Mouse (Mus musculus): ENCODE results near the gene Ctrc.

Gene Ctrc

DNA sequence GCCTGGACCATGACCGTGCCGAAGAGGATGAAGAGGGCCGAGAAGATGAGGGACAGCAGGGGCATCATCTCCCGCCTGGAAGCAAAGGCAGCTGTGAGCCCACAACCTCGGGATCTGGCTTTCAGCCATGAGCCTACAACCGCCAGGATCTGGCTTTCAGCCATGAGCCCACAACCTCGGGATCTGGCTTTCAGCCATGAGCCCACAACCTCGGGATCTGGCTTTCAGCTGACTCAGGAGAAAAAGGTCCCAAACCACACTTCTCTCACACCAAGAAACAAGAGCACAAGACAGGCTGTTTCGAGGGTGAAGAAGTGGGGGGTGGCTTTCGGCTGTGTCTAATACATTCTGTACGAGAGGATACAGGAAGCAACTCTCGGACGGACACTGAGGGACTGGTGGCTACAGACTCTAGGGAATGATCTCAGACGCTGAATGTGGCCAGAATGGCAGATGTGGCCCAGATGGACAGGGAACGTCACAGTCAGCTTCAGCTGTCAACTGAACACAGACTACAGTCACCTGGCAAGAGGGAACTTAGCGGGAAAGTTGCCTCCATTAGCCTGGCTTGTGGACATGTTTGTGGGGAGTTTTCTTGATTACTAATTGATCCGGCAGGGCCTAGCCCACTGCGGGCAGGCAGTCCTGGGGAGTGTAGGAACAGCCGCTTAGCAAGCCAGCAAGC is 79.3 kb downstream of the Ctrc start:
- H3K36me3 ChIP-seq (ENCODE audit: insufficient read depth, low read length), result peaks cover 88% of the 10 kb centered on the region
- TF ChIP-seq POU5F1 (IDR thresholded peaks at IDR 0.05; ENCODE audit: borderline replicate concordance, low read length) (no peak), NANOG (IDR thresholded peaks at IDR 0.05; ENCODE audit: borderline replicate concordance, low read length) (no peak), CTCF (conservative IDR thresholded peaks at IDR 0.05; ENCODE audit: low read length) (no peak)

DNA sequence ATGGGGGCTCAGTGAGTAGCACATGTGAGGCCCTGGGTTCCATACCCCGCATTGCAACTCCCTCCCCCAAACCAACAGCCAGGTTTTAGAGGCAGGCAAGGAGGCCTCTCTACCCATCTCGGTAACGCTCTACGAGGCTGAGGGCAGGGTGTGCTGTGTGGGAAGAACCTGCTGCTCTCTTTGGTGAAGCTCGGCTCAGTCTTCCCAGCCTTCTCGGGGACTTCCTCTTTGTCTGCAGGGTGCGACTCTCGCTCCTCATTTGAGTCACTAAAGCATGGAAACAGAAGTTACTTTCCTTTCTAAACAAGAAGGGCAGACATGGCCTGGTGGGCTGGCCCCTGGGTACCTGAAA is 79.9 kb downstream of the Ctrc start:
- H3K27me3 ChIP-seq (ENCODE audit: insufficient read depth, low read length), result no peaks in the 10 kb centered on the region
- H3K9me3 ChIP-seq (ENCODE audit: low read length), result no peaks in the 10 kb centered on the region
- no peak overlapping the region for H3K4me3 ChIP-seq (replicated peaks; ENCODE audit: low read length)
- peaks cover 88% of the 10 kb centered on the region for H3K36me3 ChIP-seq (ENCODE audit: insufficient read depth, low read length)
- TF ChIP-seq CTCF (conservative IDR thresholded peaks at IDR 0.05; ENCODE audit: low read length) (no peak), POU5F1 (IDR thresholded peaks at IDR 0.05; ENCODE audit: borderline replicate concordance, low read length) (no peak), NANOG (IDR thresholded peaks at IDR 0.05; ENCODE audit: borderline replicate concordance, low read length) (no peak)
- H3K4me1 ChIP-seq (replicated peaks; ENCODE audit: low read depth, low read length), result peaks cover 27% of the 10 kb centered on the region

More for the DNA sequence above, 79.3 kb downstream of the Ctrc start:
- H3K27me3 ChIP-seq (ENCODE audit: insufficient read depth, low read length), result no peaks in the 10 kb centered on the region
- H3K9me3 ChIP-seq (ENCODE audit: low read length), result no peaks in the 10 kb centered on the region
- peak overlapping the region; percentile 42 for H3K4me3 ChIP-seq (replicated peaks; ENCODE audit: low read length)
- H3K4me1 ChIP-seq (replicated peaks; ENCODE audit: low read depth, low read length), result peaks cover 27% of the 10 kb centered on the region

DNA sequence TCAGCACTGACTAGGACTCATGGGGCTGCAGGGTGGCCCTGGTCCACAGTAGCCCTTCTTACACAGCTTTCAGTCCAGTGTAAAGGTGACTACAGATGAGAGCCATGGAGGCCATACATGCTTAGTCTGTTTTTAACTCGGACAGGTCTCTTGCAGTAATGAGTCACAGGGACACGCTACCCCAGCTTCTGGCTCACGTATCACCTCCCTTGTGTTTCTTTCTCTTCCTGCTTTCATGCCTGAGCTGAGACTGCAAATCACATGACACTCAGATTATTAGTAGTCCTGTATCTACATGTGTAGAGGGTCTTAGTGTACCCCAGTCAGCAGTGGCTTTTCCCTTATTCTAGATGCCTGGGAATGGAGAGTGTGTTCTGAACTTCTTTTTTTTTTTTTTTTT is 81.2 kb downstream of the Ctrc start:
- H3K27me3 ChIP-seq (ENCODE audit: insufficient read depth, low read length), result no peaks in the 10 kb centered on the region
- no peak overlapping the region for H3K4me3 ChIP-seq (replicated peaks; ENCODE audit: low read length)
- TF ChIP-seq POU5F1 (IDR thresholded peaks at IDR 0.05; ENCODE audit: borderline replicate concordance, low read length) (no peak), NANOG (IDR thresholded peaks at IDR 0.05; ENCODE audit: borderline replicate concordance, low read length) (no peak), CTCF (conservative IDR thresholded peaks at IDR 0.05; ENCODE audit: low read length) (no peak)
- peaks cover 78% of the 10 kb centered on the region for H3K36me3 ChIP-seq (ENCODE audit: insufficient read depth, low read length)
- peaks cover 36% of the 10 kb centered on the region for H3K4me1 ChIP-seq (replicated peaks; ENCODE audit: low read depth, low read length)
- H3K9me3 ChIP-seq (ENCODE audit: low read length), result no peaks in the 10 kb centered on the region

Measured in E14TG2a.4 (cell line).